Mouse (Mus musculus) frontal cortex, postnatal 14 days (tissue): ENCODE data around the gene Guca1b.
"Not testable (repeated sequence)": the region's sequence is repeated elsewhere in the genome, so short reads cannot be mapped to it uniquely, and the experiment has no call there.

Experiments
- DNase-seq, 2 experiments: peaks; one replicate each; pipeline ENCODE4 v3.0.0; 2022; ENCODE audit warnings: low spot score in 2 of 2

Gene Guca1b

DNA sequence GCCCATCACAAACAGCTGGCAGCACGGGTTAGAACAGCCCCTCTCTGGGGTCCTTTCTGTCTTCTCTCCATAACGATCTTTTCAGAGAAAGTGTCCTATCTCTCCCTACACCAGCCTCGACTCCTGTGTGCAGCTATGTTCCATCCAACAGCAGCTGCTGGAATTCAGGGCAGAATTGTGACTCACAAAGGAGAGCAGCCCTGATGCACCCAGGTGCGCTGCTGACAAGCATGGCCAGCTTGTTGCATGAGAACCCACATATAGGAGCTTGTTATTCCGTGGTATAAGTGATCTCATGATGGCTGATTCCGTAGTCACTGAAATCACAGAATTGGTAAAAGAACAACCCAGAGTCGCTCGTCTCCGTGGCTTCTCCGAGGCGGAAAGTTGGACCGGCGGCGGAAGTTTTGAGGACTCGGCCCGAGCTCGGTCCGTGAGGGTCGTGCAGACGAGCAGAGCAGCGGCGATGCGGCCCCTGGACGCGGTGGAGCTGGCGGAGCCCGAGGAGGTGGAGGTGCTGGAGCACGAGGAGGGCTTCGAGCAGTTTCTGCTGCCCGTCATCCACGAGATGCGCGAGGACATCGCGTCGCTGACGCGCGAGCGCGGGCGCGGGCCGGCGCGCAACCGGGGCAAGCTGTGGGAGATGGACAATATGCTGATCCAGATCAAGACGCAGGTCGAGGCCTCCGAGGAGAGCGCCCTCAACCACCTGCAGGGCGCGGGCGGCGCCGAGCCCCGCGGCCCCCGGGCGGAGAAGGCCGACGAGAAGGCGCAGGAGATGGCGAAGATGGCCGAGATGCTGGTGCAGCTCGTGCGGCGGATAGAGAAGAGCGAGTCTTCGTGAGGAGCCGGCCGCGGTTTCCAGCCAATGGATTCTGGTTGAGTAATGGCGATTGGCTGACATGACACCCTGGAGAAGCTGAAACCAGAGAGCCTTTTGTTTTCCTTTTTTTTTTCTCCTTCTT is 25.0 kb downstream of the Guca1b start:
- peak in 1 of 2 experiments; percentile 13 for DNase-seq

DNA sequence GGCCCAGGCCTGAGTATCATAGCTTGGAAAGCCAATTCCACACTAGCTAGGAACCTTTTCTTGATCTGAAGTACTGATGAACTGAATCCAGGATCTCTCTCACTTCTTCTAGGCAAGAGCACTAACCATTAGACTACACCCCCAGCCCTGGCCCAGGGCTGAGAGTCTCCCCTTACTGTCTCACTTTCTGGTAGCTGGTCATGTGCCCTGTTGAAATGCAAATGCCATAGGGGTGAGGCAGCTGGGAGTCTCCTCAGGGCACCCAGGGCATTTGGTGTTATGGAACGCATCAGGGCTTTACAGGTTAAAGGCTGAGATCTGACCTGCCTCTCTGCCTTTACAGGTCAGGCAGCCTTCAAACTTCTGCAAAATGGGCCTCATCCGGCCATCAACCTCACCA is 35.0 kb downstream of the Guca1b start:
- no peak for DNase-seq

DNA sequence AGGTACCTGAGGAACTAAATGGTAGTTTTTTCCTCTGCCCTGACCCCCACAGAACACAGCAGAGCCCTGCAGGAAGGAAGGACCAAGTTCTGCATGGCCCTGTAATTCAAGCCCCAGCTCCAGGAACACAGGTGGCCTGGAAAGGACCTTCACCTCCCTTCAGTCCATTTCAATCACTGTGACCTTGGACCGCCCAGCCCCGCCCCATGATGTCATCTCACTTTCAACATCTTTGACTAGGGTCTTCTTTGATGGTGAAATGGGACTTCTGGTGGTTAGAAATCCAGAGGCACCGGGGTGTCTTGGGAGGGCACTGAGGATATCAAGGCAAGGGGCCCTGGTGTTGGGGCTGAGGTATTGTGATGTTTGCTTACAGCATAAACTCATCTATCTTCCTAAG is 36.4 kb downstream of the Guca1b start:
- DNase-seq = no peak

DNA sequence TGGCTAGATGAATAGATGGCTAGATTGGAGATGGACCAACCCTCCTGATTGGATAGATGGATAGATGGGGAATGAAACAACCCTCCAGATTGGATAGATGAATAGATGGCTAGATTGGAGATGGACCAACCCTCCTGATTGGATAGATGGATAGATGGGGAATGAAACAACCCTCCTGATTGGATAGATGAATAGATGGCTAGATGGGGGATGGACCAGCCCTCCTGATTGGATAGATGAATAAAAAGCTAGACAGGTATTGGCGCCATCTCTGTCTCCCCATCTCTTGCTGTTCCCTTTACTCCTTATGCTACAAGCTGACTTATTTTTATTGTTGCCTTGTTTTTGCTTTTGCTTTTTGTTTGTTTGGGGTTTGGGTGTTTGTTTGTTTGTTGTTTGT is 37.4 kb downstream of the Guca1b start:
- DNase-seq = not testable (repeated sequence)

DNA sequence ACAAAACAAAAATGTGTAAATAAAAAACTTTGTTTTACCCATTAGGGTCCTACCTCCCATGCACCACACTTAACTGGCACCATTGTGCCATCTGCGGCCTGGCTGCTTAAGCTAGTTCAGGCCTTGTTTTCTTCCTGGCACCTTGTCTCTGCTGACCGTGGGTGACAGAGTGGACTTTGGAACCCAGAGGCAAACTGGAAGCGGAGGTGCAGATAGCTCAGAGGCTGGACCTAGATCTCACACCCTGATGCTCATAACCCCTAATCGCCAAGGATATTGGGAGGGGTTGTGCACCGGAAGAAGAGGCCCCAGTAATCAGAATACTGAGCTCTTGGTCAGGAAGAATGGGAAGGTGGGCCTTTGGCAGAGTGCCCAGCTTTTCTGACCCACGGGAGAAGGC is 39.0 kb downstream of the Guca1b start:
- DNase-seq = no peak

GRCm38 (mm10) chr17:47427316-47427715 is 42.1 kb downstream of the Guca1b start:
- DNase-seq = no peak

DNA sequence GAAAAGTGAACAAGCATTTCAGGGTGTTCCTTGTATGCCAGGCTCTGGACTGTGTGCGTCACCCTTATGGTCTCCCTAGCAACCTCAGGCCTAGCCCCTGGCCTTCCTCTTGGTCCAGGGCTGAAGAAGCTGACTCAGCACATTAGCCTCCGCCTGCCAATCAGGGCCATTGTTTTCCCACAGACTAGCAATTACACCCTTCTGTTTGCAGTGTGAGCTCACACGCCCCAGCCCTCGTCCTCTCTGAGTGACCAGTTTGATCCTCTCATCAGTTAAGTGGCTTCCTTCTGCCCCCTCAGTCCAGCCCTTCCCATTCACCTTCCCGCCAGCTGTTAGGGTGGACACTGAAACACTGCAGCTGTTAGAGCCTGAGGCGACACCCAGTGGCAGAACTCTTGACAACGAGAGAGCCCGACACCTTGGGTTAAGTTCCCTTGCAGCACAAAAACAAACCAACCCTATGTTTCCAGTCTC is 43.7 kb downstream of the Guca1b start:
- DNase-seq = no peak

GRCm38 (mm10) chr17:47430815-47431214 is 45.6 kb downstream of the Guca1b start:
- no peak for DNase-seq

DNA sequence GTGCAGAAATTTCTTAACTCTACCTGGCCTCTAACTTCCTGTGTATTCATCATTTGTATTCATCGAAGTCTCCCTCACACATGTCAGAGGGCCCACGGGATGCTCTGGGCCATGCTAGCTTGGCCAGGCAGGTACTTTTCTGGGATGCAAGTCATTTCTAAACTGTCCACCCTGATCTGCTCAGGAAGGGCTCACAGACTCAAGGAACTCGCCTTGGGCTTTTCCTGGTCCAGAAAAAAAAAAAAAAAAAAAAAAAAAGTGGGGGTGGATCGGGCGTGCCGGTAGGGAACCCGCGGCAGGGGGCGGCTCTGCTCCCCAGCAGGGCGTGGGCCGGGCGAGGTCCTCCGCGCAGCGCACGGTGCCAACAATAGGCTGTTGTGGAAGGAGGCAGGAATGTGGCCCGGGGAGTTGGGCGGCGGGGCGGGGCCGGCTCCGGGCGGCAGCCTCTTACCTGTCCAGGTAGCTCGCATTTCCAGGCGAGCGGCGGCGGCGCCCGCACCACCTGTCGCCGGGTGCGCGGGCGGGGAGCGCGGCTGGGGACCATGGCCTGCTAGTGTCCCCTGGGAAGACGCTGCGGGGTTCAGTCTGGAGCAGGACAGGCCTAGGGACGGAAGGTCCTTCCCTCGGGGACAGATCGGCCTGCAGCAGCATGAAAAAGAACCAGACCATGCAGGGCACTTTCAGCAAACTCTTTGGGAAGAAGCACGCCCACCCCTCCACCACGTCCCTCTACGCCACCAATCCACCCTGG is 51.1 kb downstream of the Guca1b start, which contains the start of gene AI661453:
Gene AI661453, plus strand, starts transcription at position 460 of the 751 bp plus-strand sequence.
- no peak for DNase-seq

DNA sequence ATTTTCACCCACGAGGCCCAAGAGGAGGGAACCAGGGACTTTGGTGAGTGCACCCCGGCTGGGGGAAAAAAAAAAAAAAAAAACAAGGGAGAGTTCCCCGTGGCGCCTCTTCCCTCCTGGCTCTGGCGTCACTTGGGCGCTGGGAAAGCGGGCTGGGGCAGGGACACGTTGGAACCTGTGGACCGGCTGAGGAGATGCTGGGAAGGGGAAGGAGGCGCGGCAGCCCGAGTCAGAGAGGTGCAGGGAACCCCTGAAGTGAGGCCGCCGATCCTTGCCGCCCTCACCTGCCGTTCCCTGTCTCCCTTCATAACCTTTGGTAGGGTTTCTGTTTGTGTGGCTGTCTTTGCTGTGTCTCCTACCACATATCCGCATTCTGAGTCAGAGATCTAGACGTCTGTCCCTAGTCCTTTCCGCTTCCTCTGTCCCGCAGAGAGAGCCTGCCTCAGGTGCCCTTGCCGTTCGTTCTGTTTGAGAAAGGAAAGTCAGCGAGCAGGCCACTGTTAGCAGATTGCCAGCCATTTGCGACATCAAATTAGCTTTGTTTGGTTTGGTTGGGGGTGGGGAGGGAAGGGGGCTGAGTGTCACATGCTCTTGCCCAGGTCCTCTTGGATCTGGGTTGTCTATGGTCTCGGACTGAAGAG is 51.8 kb downstream of the Guca1b start, which contains the start of gene 1700001C19Rik:
Gene 1700001C19Rik, minus strand, starts transcription at position 470 of the 641 bp plus-strand sequence.
- DNase-seq = no peak

- DNase-seq = no peak
Measured at GRCm38 (mm10) chr17:47438611-47439010, 53.4 kb downstream of the Guca1b start.

DNA sequence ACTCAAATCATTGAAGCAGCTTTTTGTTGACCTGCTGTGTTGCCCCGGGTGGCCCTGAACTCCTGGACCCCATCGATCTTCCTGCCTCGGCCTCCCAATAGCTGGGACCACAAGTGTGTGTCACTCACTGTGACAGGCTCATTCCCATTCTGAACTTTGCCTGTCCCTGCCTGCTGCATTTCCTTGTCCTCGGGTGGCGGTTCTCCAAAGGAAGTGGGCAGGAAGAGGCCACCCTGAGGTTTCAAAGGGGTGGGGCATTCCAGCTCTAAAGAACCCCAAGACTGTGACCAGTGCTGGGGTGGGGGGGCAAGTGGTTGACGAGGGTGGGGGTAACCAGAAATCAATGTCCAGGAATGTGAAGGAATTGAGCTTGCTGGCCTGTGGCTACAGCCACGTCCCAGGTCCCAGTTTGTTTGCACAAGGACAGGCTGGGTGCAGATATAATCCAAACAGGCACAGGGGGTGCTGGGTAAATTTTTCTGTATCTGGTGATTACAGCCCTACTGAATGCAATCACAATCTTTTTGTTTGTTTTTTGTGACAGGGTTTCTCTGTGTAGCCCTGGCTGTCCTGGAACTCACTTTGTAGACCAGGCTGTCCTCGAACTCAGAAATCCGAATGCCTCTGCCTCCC is 54.3 kb downstream of the Guca1b start:
- no peak for DNase-seq

DNA sequence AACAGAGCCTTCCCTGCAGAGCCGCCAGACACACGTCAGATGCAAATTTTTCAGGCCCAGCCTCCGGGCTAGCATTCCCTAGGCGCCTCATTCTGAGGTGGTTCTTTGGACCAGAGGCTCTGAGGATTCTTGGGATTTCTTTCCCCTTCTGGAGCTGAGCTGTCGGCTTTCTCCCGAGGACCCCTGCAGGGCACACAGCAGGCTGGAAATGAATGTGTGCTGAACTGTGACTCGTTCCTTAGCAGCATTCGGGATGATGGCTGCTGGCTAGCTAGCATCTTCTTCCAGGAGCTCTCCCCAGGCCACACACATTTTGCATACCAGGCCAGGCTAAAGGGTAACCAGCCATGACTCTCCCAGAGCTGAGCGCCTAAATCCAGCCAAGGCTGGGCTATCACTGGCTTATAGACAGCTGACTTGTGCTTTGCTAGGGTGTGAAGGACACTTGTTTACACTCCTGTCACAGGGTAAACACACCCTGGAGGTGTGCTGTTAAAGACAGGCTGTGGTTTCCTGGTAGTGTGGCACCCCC is 55.2 kb downstream of the Guca1b start:
- DNase-seq = no peak

DNA sequence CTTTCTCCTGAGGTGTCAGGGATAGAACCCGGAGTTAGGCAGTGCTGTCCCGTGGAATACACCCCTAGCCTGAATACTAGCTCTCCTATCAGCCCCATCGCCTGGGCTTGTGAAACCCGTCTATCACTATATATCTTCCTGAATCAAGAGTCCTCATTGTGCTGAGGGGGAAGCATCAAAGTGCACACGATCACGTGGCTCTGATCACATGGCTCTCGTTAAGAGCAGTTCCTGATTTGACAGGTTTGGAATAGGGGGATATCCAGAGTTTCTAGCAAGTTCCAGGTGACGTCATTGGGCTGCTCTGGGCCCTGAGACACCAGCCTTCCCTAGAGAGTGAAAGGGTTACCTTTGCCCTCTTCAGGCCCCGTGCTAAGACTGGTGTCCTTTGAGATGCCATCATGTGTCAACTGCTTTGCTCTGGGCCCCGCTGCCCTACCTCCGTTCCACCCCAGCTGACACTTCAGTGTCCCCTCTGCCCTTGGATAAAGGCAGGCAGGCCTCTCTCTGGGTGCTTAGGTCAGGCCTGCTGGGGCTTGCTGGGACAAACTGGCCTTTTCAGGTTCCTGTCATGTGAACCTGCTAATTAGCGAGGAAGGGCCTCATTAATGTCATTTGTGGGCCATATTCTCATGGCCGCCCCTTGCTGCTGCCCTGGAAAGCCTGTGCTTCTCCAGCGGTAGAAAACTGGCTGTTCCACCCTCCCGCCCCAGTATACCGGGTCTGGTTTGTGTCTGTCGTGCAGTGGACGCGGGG is 56.3 kb downstream of the Guca1b start:
- DNase-seq = no peak

DNA sequence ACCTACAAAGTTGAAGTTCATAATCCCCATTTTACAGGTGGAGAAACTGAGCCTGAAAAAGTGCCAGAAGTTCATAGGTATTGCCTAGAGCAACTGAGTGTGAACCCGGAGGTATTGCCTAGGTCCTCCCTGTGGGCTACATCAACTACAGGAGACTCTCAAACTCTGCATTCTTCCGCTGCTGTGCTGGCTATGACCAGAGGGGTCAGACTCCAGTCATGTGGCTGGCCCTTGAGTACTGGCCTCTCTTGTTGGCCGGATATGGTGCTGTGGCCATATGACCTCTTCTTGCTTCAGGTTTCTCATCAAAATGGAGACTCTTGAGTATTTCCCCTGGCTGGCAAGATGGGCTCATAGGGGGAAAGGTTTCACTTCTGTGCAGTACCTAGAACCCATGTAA is 57.1 kb downstream of the Guca1b start:
- DNase-seq = no peak
